Mouse (Mus musculus): ENCODE measurements around the gene Slc25a44. TPM values are rescaled to one million over a fixed set of nuclear protein-coding genes. Genes with fewer than 3 reads are reported as not detected.

Gene Slc25a44
- total and polyA plus RNA-seq, 2 experiments from 2014 or later, result 34.1 to 68.6 TPM

DNA sequence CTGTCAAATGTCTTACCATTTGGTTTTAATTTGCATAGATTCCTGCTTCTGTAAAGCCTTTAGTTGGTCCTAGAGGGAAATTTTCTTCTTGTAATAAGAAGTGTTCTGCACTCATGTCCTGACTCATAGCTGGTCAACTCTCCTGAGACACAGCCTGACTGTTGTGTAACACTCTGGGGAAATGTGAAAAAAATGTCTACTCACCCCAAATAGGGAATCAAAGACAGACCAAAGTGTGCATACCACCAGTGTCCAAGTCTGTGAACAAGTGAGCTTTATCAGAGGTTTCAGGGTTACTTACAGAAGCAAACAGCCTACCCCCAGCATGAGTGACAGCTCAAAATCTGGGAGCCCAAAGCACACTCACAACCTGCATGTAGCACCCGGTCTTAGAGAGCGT, 40.2 kb upstream of the Slc25a44 start:
- DNase-seq (ENCODE audit: low spot score) (no peak), ATAC-seq (no peak)
- no peaks in the 10 kb centered on the region for H3K27me3 ChIP-seq (ENCODE audit: insufficient read depth, low read length)
- no peak overlapping the region for H3K4me2 ChIP-seq (ENCODE audit: low read depth, low read length)
- H3K4me1 ChIP-seq (ENCODE audit: insufficient read depth, low read length), result peaks cover 4% of the 10 kb centered on the region; the same call in 1 of the 2 replicates
- TF ChIP-seq CTCF (IDR thresholded peaks at IDR 0.05; ENCODE audit: low read depth), result no peak
- 87% methylated on average over 2 of the region's 2 CpGs for WGBS
- no peak overlapping the region for H3K9ac ChIP-seq (replicated peaks; ENCODE audit: low read length)
- H3K36me3 ChIP-seq (ENCODE audit: insufficient read depth, low read length), result no peaks in the 10 kb centered on the region
- H3K9me3 ChIP-seq (ENCODE audit: low read length), result no peaks in the 10 kb centered on the region
- H3K27ac ChIP-seq, result no peak overlapping the region
- no peak overlapping the region for H3K4me3 ChIP-seq (ENCODE audit: low read length)

DNA sequence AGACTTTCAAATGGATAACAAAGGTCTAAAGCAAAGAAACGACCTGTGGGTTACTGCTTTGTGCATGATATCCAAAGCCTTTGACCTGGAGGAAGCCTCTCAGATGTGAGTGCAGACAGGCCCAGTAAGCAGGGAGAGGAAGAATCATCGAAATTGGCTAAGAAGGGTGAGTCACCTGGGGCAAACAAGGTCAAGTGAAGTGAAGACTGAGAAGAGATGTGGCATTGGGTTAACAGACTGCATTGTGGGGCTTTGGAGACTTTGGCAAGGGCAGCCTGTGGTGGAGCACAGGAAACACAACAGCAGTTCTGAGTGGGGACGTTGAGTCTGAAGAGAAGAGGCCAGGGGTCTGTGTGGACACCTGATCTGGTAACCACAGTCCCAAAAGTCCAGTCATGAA, 39.5 kb upstream of the Slc25a44 start:
- DNase-seq (ENCODE audit: low spot score), result no peak
- no peak overlapping the region for H3K4me3 ChIP-seq (ENCODE audit: low read length)
- ATAC-seq, result no peak
- 51% methylated on average over 3 of the region's 3 CpGs for WGBS
- H3K9me3 ChIP-seq (ENCODE audit: low read length), result no peaks in the 10 kb centered on the region
- H3K36me3 ChIP-seq (ENCODE audit: insufficient read depth, low read length), result no peaks in the 10 kb centered on the region
- H3K4me2 ChIP-seq (ENCODE audit: low read depth, low read length), result no peak overlapping the region
- no peaks in the 10 kb centered on the region for H3K27me3 ChIP-seq (ENCODE audit: insufficient read depth, low read length)
- H3K9ac ChIP-seq (replicated peaks; ENCODE audit: low read length), result no peak overlapping the region
- TF ChIP-seq CTCF (IDR thresholded peaks at IDR 0.05; ENCODE audit: low read depth), result no peak
- H3K27ac ChIP-seq, result no peak overlapping the region
- H3K4me1 ChIP-seq (ENCODE audit: insufficient read depth, low read length), result peaks cover 4% of the 10 kb centered on the region; the same call in 1 of the 2 replicates

DNA sequence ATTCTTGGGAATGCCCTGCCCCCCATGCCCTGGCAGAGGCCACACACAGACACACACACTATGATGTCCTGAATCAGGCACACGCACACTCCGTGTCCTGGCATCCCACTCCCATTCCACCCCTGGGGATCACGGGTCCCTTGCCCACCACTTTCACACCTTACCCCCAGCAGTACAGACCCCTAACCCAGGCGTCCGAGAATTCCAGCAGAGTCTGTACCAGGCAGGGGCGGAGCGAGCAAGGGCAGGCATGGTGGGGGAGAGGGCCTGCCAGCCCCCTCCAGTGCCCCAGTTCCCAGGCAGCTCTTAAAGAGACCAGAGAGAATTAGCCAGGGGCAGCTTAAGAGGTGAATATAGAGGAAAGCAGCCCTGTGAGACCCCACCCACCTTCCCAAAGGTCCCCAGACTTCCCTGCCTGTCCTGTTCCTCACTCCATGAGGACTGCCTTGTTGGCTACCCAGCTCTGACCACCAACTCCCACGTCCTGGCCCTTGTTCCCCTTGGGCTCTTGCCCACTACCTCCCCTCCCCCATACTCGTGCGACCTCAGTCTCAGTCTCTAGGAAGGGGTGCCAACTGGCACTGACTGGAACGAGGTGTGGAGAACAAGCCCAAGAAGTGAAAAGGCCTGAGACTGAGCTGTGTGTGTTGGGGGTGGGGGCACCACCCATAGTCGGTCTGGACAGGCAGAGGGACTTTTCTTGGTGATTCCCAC, 36.2 kb upstream of the Slc25a44 start, which contains the start of gene Sema4a:
Sema4a (minus strand) TSS at position 200 of the 714 bp plus-strand sequence.
- no peaks in the 10 kb centered on the region for H3K27me3 ChIP-seq (ENCODE audit: insufficient read depth, low read length)
- peak; percentile 64 for DNase-seq (ENCODE audit: low spot score)
- peak within 1 kb of the TSS; percentile 28; the same call in 1 of the 2 replicates for H3K9ac ChIP-seq (replicated peaks; ENCODE audit: low read length)
- H3K9me3 ChIP-seq (ENCODE audit: low read length), result no peaks in the 10 kb centered on the region
- no peak for TF ChIP-seq CTCF (IDR thresholded peaks at IDR 0.05; ENCODE audit: low read depth)
- H3K4me3 ChIP-seq (ENCODE audit: low read length), result no peak within 1 kb of the TSS
- peak within 1 kb of the TSS; percentile 66 for H3K27ac ChIP-seq
- peak within 1 kb of the TSS; percentile 38 for H3K4me2 ChIP-seq (ENCODE audit: low read depth, low read length)
- H3K4me1 ChIP-seq (ENCODE audit: insufficient read depth, low read length), result peaks cover 13% of the 10 kb centered on the region
- no peaks in the 10 kb centered on the region for H3K36me3 ChIP-seq (ENCODE audit: insufficient read depth, low read length)
- WGBS, result 23% methylated on average over 12 of the region's 12 CpGs
- peak; percentile 69 for ATAC-seq

DNA sequence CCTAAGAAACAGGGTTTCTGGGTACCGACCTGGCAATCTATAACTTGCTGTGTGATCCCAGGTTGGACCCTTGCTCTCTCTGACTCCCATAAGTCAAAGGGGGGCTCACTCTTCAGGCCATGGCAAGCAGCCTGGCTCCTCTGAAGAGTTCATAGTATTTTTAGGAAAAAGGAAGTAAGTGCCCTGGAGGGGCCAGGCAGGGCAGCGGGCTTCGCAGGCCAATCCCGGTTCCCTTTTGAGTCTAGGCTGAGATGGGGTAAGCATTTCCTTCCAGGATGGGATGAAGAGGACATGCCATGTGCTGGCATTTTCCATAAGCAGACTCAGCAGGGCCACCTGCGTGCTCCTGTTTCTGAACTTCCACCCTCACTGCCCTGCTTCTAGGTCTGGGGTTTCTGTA, 35.1 kb upstream of the Slc25a44 start:
- WGBS, result 76% methylated on average over 5 of the region's 5 CpGs
- no peak for TF ChIP-seq CTCF (IDR thresholded peaks at IDR 0.05; ENCODE audit: low read depth)
- Histone ChIP-seq H3K36me3 (ENCODE audit: insufficient read depth, low read length) (no peaks in the 10 kb centered on the region), H3K4me2 (ENCODE audit: low read depth, low read length) (peak overlapping the region; percentile 38; the same call in 1 of the 2 replicates), H3K27me3 (ENCODE audit: insufficient read depth, low read length) (no peaks in the 10 kb centered on the region), H3K27ac (peak overlapping the region; percentile 66; the same call in 1 of the 2 replicates), H3K9ac (replicated peaks; ENCODE audit: low read length) (no peak overlapping the region), H3K4me1 (ENCODE audit: insufficient read depth, low read length) (peaks cover 13% of the 10 kb centered on the region), H3K4me3 (ENCODE audit: low read length) (no peak overlapping the region), H3K9me3 (ENCODE audit: low read length) (no peaks in the 10 kb centered on the region)
- no peak for ATAC-seq
- no peak for DNase-seq (ENCODE audit: low spot score)

DNA sequence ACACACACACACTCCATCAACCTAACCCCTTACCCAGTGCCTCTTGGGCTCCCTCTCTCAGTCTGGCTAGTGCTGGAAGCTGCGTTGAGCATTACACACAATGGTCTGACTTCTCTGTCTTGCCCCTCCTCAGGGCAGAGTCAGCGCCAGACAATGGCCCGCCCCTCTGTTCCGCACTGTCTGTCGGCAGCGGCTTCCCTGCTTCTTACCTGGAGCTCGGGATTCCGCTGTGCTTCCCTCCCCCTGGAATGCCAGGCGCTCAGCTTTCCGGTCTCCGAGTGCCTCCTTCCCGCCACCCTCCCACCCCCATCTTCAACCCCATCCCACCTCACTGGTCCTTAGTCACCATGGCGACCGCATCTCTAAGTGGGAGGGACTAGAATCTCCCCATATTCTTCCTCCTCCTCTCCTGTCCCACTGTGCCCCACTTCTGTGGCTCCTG, 33.9 kb upstream of the Slc25a44 start:
- peak overlapping the region; percentile 62; the same call in 1 of the 2 replicates for H3K27ac ChIP-seq
- H3K36me3 ChIP-seq (ENCODE audit: insufficient read depth, low read length), result no peaks in the 10 kb centered on the region
- no peaks in the 10 kb centered on the region for H3K9me3 ChIP-seq (ENCODE audit: low read length)
- H3K27me3 ChIP-seq (ENCODE audit: insufficient read depth, low read length), result no peaks in the 10 kb centered on the region
- WGBS, result 1% methylated on average over 14 of the region's 14 CpGs
- peak overlapping the region; percentile 66 for H3K4me2 ChIP-seq (ENCODE audit: low read depth, low read length)
- H3K4me1 ChIP-seq (ENCODE audit: insufficient read depth, low read length), result peaks cover 13% of the 10 kb centered on the region
- ATAC-seq (peak; percentile 74), DNase-seq (ENCODE audit: low spot score) (peak; percentile 66)
- H3K4me3 ChIP-seq (ENCODE audit: low read length), result peak overlapping the region; percentile 40
- TF ChIP-seq CTCF (IDR thresholded peaks at IDR 0.05; ENCODE audit: low read depth), result peak; percentile 45
- H3K9ac ChIP-seq (replicated peaks; ENCODE audit: low read length), result peak overlapping the region; percentile 58

DNA sequence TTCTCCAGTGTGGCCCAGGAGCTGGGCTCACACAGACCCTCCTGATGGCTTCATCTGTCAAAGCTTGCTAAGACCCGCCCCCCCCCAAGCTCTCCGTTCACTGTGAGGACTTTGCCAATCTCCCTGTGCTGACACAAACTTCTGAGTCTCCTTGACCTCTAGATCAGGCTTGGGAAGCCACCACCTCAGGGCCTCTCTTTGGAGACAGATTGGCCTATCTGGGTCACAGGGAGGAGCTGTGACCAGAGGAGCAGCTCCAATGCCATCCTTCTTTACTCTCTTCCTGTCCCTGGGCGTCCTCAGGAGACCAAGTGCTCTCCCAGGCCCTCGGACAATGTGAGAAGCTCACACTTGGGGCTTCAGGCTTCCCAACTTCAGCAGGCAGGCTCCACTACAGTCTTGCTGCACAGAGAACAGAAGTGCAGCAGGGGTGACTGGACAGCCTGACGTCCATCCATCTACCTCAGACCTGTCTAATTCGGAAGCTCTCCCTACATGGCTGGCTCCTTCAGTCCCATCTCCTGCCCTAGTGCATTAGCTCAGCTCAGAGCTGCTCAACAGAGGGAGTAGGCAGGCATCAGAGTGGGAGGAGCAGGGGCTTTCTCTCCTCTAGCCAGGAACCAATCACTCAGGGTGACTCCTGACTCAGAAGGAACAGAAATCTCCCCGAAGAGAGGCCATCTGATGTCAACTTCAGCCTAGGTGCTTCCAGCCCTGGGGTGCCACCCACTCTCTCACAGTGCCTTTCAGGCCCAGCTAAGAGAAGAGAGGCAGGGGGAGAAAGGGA, 32.0 kb upstream of the Slc25a44 start:
- Histone ChIP-seq H3K9ac (replicated peaks; ENCODE audit: low read length) (peak overlapping the region; percentile 58; the same call in 1 of the 2 replicates), H3K4me1 (ENCODE audit: insufficient read depth, low read length) (peaks cover 13% of the 10 kb centered on the region), H3K36me3 (ENCODE audit: insufficient read depth, low read length) (peaks cover 10% of the 10 kb centered on the region; the same call in 1 of the 2 replicates), H3K9me3 (ENCODE audit: low read length) (no peaks in the 10 kb centered on the region), H3K27ac (peak overlapping the region; percentile 62; the same call in 1 of the 2 replicates), H3K4me3 (ENCODE audit: low read length) (peak overlapping the region; percentile 40; the same call in 1 of the 2 replicates), H3K4me2 (ENCODE audit: low read depth, low read length) (peak overlapping the region; percentile 66), H3K27me3 (ENCODE audit: insufficient read depth, low read length) (no peaks in the 10 kb centered on the region)
- 62% methylated on average over 7 of the region's 7 CpGs for WGBS
- DNase-seq (ENCODE audit: low spot score) (no peak), ATAC-seq (no peak)
- no peak for TF ChIP-seq CTCF (IDR thresholded peaks at IDR 0.05; ENCODE audit: low read depth)

Data from hindbrain, postnatal 0 days (tissue).